Mouse (Mus musculus): ENCODE measurements around the gene Tfpt.
"Not testable (repeated sequence)": the region's sequence is repeated elsewhere in the genome, so short reads cannot be mapped to it uniquely, and the experiment has no call there.

The Tfpt gene

DNA sequence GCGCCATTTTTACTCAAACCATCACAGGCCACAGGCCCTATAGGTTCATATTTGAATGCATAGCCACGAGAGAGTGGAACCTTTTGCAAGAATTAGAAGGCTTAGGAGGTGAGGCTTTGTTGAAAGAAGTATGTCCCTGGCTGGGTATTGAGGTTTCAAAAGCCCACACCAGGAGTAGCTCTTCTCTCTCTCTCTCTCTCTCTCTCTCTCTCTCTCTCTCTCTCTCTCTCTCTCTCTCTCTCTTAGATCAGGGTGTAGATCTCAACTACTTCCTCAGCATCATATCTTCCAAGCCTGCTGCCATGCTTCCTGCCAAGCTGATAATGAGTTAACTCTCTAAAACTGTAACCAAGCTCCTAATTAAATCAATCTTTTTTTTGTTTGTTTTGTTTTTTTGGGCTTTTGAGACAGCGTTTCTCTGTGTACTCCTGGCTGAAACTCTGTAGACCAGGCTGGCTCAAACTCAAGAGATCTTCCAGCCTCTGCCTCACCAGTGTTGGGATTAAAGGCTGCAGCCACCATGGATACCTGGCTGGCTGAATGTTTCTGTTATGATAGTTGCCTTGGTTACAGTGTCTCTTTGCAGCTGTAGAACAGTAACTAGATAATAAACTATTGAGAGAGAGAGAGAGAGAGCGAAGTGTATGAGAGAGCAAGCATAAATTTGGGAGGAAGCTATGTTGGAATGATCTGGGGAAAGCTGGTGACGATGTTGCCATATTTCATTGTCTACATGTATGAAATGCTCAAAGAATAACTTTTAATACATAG is 53.2 kb downstream of the Tfpt start:
- no peak for DNase-seq (ENCODE audit: low spot score in 2 of 2)

GRCm38 (mm10) chr7:3574216-3574615 is 55.5 kb downstream of the Tfpt start:
- peak; percentile 40 to 63 for DNase-seq (ENCODE audit: low spot score in 2 of 2)

- DNase-seq (ENCODE audit: low spot score in 2 of 2) = no peak
Observed at GRCm38 (mm10) chr7:3571847-3572246, 57.9 kb downstream of the Tfpt start.

GRCm38 (mm10) chr7:3570580-3570979 is 59.1 kb downstream of the Tfpt start:
- DNase-seq (ENCODE audit: low spot score in 2 of 2) = not testable (repeated sequence)

All from right cerebral cortex, adult 2 months (tissue).